Mouse (Mus musculus) kidney, embryonic 15.5 days (tissue): Measurements from ENCODE around the gene Nabp2. TPM values are rescaled to one million over a fixed set of nuclear protein-coding genes. Genes with fewer than 3 reads are reported as not detected.

Experiments used
- ATAC-seq: fragments of 200-750 bp; cut with Nextera tagmentation; replicated peaks from 2 replicates; pipeline ENCODE4 v1.8.0; 2017; ENCODE audit warnings: moderate TSS enrichment; ENCODE audit not compliant: low FRiP score
- H3K27ac ChIP-seq: fragments of 300-500 bp; sonication (generic); 2 replicates; pipeline ENCODE4 v1.5.1; 2015; ENCODE audit warnings: mild to moderate bottlenecking, inconsistent platforms
- H3K27me3 ChIP-seq: fragments of 300-500 bp; sonication (generic); 2 replicates; pipeline ENCODE4 v1.6.1; 2015; ENCODE audit warnings: inconsistent platforms
- H3K36me3 ChIP-seq: fragments of 300-500 bp; sonication (generic); 2 replicates; pipeline ENCODE4 v1.6.1; 2015; ENCODE audit warnings: inconsistent platforms
- H3K4me1 ChIP-seq: fragments of 300-500 bp; sonication (generic); 2 replicates; pipeline ENCODE4 v1.6.1; 2015; ENCODE audit warnings: inconsistent platforms
- H3K4me2 ChIP-seq: fragments of 300-500 bp; sonication (generic); 2 replicates; pipeline ENCODE4 v1.6.1; 2015; ENCODE audit warnings: moderate library complexity, mild to moderate bottlenecking, inconsistent platforms
- H3K4me3 ChIP-seq: fragments of 300-500 bp; sonication (generic); replicated peaks from 2 replicates; pipeline ENCODE4 v1.5.1; 2015; ENCODE audit warnings: mild to moderate bottlenecking, inconsistent platforms
- H3K9ac ChIP-seq: fragments of 300-500 bp; sonication (generic); 2 replicates; pipeline ENCODE4 v1.6.1; 2015; ENCODE audit warnings: mild to moderate bottlenecking, inconsistent platforms
- H3K9me3 ChIP-seq: fragments of 300-500 bp; sonication (generic); replicated peaks from 2 replicates; pipeline ENCODE4 v1.6.1; 2016; ENCODE audit warnings: inconsistent platforms
- WGBS: fragments of 180-500 bp; shearing (Covaris S2); methylation state at CpG from one replicate; pipeline ENCODE4 v1.1.7; 2015; ENCODE audit warnings: mixed read lengths; 5-methylcytosine and 5-hydroxymethylcytosine counted together
- polyA plus RNA-seq: library from polyadenylated mRNA; unstranded; fragments of >200 nt; fragmentation: Nextera tagmentation; extraction: Ambion mirVana; gene quantifications from 2 replicates; pipeline ENCODE4 v1.2.1, GENCODE M21; 2015

The Nabp2 gene
- polyA plus RNA-seq, result 82.8 and 92.6 TPM in 2 replicates

- Histone ChIP-seq H3K9ac (peak within 1 kb of the TSS; percentile 78), H3K27ac (peak within 1 kb of the TSS; percentile 97), H3K4me3 (peak within 1 kb of the TSS; percentile 67), H3K36me3 (peaks cover 39% of the 10 kb centered on the region), H3K9me3 (no peaks in the 10 kb centered on the region), H3K27me3 (no peaks in the 10 kb centered on the region), H3K4me1 (peaks cover 57% of the 10 kb centered on the region), H3K4me2 (peak within 1 kb of the TSS; percentile 92)
- peak; percentile 91 for ATAC-seq
- under 1% methylated on average over 50 of the region's 50 CpGs for WGBS
Observed at GRCm38 (mm10) chr10:128411211-128412054, at the start of gene Nabp2, which contains the start of gene Rnf41. Gene Nabp2, minus strand, starts transcription at chr10:128411492. Gene Rnf41, plus strand, starts transcription at chr10:128411657.

- H3K4me3 ChIP-seq, result peak overlapping the region; percentile 95
- 2% methylated on average over 5 of the region's 5 CpGs for WGBS
- peak overlapping the region; percentile 94 for H3K9ac ChIP-seq
- H3K4me2 ChIP-seq, result peak overlapping the region; percentile 77
- peaks cover 35% of the 10 kb centered on the region for H3K36me3 ChIP-seq
- peaks cover 21% of the 10 kb centered on the region for H3K4me1 ChIP-seq
- H3K9me3 ChIP-seq, result no peaks in the 10 kb centered on the region
- H3K27me3 ChIP-seq, result no peaks in the 10 kb centered on the region
- ATAC-seq, result no peak
- H3K27ac ChIP-seq, result peak overlapping the region; percentile 97; the same call in 1 of the 2 replicates
Observed at GRCm38 (mm10) chr10:128460270-128460630, 49.0 kb upstream of the Nabp2 start.

- ATAC-seq, result peak; percentile 70
- Histone ChIP-seq H3K4me3 (peak overlapping the region; percentile 95), H3K27me3 (no peaks in the 10 kb centered on the region), H3K9me3 (no peaks in the 10 kb centered on the region), H3K9ac (peak overlapping the region; percentile 94), H3K4me2 (peak overlapping the region; percentile 77), H3K27ac (peak overlapping the region; percentile 97), H3K36me3 (peaks cover 29% of the 10 kb centered on the region), H3K4me1 (peaks cover 27% of the 10 kb centered on the region)
- WGBS, result 1% methylated on average over 35 of the region's 67 CpGs
Observed at GRCm38 (mm10) chr10:128459409-128460269, 48.3 kb upstream of the Nabp2 start.

GRCm38 (mm10) chr10:128458719-128459408 lies 47.6 kb upstream of the Nabp2 start, which contains the start of gene Smarcc2:
Gene Smarcc2, plus strand, starts transcription at chr10:128459248.
- H3K9me3 ChIP-seq, result no peaks in the 10 kb centered on the region
- peak within 1 kb of the TSS; percentile 77 for H3K4me2 ChIP-seq
- H3K27ac ChIP-seq, result peak within 1 kb of the TSS; percentile 97
- peaks cover 28% of the 10 kb centered on the region for H3K4me1 ChIP-seq
- H3K9ac ChIP-seq, result peak within 1 kb of the TSS; percentile 94
- H3K36me3 ChIP-seq, result peaks cover 21% of the 10 kb centered on the region
- H3K4me3 ChIP-seq, result peak within 1 kb of the TSS; percentile 95
- WGBS, result under 1% methylated on average over 68 of the region's 86 CpGs
- no peaks in the 10 kb centered on the region for H3K27me3 ChIP-seq
- ATAC-seq, result peak; percentile 85

- WGBS, result under 1% methylated on average over 29 of the region's 29 CpGs
- H3K27me3 ChIP-seq, result no peaks in the 10 kb centered on the region
- H3K9me3 ChIP-seq, result no peaks in the 10 kb centered on the region
- peaks cover 16% of the 10 kb centered on the region for H3K36me3 ChIP-seq
- H3K27ac ChIP-seq, result peak overlapping the region; percentile 97
- peak overlapping the region; percentile 77 for H3K4me2 ChIP-seq
- peak; percentile 69 for ATAC-seq
- H3K9ac ChIP-seq, result peak overlapping the region; percentile 94
- peak overlapping the region; percentile 95 for H3K4me3 ChIP-seq
- H3K4me1 ChIP-seq, result peaks cover 28% of the 10 kb centered on the region
Observed at GRCm38 (mm10) chr10:128458348-128458718, 47.0 kb upstream of the Nabp2 start.

- 79% methylated on average over 6 of the region's 6 CpGs for WGBS
Observed at GRCm38 (mm10) chr10:128457676-128458075, 46.4 kb upstream of the Nabp2 start.

GRCm38 (mm10) chr10:128455280-128455679 lies 44.0 kb upstream of the Nabp2 start:
- H3K27me3 ChIP-seq, result no peaks in the 10 kb centered on the region
- H3K9me3 ChIP-seq, result no peaks in the 10 kb centered on the region
- peak overlapping the region; percentile 47 for H3K4me2 ChIP-seq
- 4% methylated on average over 6 of the region's 6 CpGs for WGBS
- peak overlapping the region; percentile 5; the same call in 1 of the 2 replicates for H3K9ac ChIP-seq
- peak overlapping the region; percentile 24; the same call in 1 of the 2 replicates for H3K4me3 ChIP-seq
- ATAC-seq, result no peak
- H3K27ac ChIP-seq, result no peak overlapping the region
- peaks cover 19% of the 10 kb centered on the region for H3K4me1 ChIP-seq
- no peaks in the 10 kb centered on the region for H3K36me3 ChIP-seq

More at GRCm38 (mm10) chr10:128457676-128458075, 46.4 kb upstream of the Nabp2 start:
- ATAC-seq, result no peak
- Histone ChIP-seq H3K27ac (peak overlapping the region; percentile 97), H3K4me1 (peaks cover 28% of the 10 kb centered on the region), H3K27me3 (no peaks in the 10 kb centered on the region), H3K9ac (no peak overlapping the region), H3K4me3 (peak overlapping the region; percentile 95), H3K9me3 (no peaks in the 10 kb centered on the region), H3K4me2 (peak overlapping the region; percentile 77; the same call in 1 of the 2 replicates), H3K36me3 (peaks cover 9% of the 10 kb centered on the region)

GRCm38 (mm10) chr10:128454471-128454870 lies 43.2 kb upstream of the Nabp2 start:
- H3K4me3 ChIP-seq, result no peak overlapping the region
- peaks cover 16% of the 10 kb centered on the region for H3K4me1 ChIP-seq
- 54% methylated on average over 3 of the region's 3 CpGs for WGBS
- ATAC-seq, result no peak
- H3K27ac ChIP-seq, result no peak overlapping the region
- H3K27me3 ChIP-seq, result no peaks in the 10 kb centered on the region
- H3K4me2 ChIP-seq, result no peak overlapping the region
- H3K9me3 ChIP-seq, result no peaks in the 10 kb centered on the region
- H3K36me3 ChIP-seq, result no peaks in the 10 kb centered on the region
- H3K9ac ChIP-seq, result no peak overlapping the region

GRCm38 (mm10) chr10:128451014-128451413 lies 39.7 kb upstream of the Nabp2 start:
- no peak overlapping the region for H3K4me2 ChIP-seq
- ATAC-seq, result no peak
- no peak overlapping the region for H3K4me3 ChIP-seq
- H3K27ac ChIP-seq, result no peak overlapping the region
- WGBS, result 82% methylated on average over 6 of the region's 6 CpGs
- no peaks in the 10 kb centered on the region for H3K9me3 ChIP-seq
- H3K36me3 ChIP-seq, result no peaks in the 10 kb centered on the region
- peaks cover 9% of the 10 kb centered on the region for H3K4me1 ChIP-seq
- no peak overlapping the region for H3K9ac ChIP-seq
- H3K27me3 ChIP-seq, result no peaks in the 10 kb centered on the region

GRCm38 (mm10) chr10:128445407-128445806 lies 34.1 kb upstream of the Nabp2 start:
- Histone ChIP-seq H3K27me3 (no peaks in the 10 kb centered on the region), H3K4me3 (no peak overlapping the region), H3K9me3 (no peaks in the 10 kb centered on the region), H3K9ac (no peak overlapping the region), H3K36me3 (peaks cover 21% of the 10 kb centered on the region), H3K4me1 (peaks cover 11% of the 10 kb centered on the region), H3K27ac (no peak overlapping the region), H3K4me2 (no peak overlapping the region)
- no peak for ATAC-seq
- 76% methylated on average over 4 of the region's 4 CpGs for WGBS

GRCm38 (mm10) chr10:128444354-128444753 lies 33.1 kb upstream of the Nabp2 start:
- Histone ChIP-seq H3K4me2 (no peak overlapping the region), H3K4me1 (peaks cover 20% of the 10 kb centered on the region), H3K4me3 (no peak overlapping the region), H3K36me3 (peaks cover 31% of the 10 kb centered on the region), H3K27ac (peak overlapping the region; percentile 49), H3K27me3 (no peaks in the 10 kb centered on the region), H3K9me3 (no peaks in the 10 kb centered on the region), H3K9ac (no peak overlapping the region)
- 33% methylated on average over 6 of the region's 6 CpGs for WGBS
- ATAC-seq, result peak; percentile 40; the same call in 1 of the 2 replicates
